Mouse (Mus musculus): ENCODE measurements at regions not wholly inside any gene's neighbourhood (a gene's known extent, or its start where the extent isn't known, plus 50 kb on each side); places are given as distances from the start of the nearest gene placed in this dataset.
"Not testable (repeated sequence)": the region's sequence is repeated elsewhere in the genome, so short reads cannot be mapped to it uniquely, and the experiment has no call there.

DNA sequence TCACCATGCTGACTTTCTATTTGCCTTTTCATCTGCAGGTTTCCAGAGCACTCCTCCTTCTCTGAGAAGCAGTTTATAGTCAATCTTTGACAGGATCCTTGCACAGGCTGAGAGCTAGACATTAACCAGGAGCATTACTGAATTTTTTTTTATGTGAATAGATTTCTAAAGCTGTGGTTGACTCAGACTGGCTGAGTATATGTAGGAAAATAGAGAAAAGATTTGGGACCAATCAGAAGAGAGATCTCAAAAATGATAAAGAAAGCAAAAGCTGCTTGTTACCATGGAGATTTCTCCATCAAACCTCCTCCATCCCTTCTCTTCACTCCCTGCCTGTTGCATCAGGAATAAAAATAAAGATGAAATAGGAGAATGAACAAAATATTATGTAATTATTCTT, 731.2 kb upstream of the Ndn start:
- no peak overlapping the region for H3K4me2 ChIP-seq
- ATAC-seq (replicated peaks; ENCODE audit: low FRiP score), result no peak

DNA sequence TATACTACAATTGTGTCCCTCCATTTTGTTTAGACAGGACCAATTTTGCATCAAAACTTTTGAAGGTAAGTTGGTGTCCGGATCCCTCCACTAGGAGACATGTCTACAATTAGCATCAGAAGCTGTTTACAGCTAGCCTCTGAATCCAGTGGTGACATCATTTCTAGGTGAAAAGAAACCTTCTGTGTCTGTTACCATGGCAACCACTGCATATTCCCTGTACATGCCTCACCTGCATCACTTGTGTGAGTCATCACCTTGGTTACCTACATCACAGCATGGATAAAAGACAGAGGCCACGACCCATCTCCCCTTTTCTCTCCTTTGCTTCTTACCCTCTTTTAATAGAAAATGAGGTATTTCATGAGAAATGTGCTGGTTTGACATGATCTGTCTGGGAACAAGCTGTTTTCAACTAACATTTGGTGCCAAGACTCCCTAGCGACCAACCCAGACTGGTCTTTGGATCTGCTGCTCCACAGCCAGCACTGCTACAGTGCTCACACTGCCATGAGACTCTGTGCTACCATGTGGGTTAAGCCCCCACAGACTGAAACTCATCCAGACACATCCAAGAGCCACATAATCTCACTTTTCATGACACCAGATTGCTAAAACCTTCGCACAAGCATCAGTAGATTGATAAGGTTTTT, 701.4 kb upstream of the Ndn start:
- peaks cover 7% of the 10 kb centered on the region for H3K9me3 ChIP-seq (replicated peaks)
- H3K27ac ChIP-seq, result no peak overlapping the region
- no peaks in the 10 kb centered on the region for H3K36me3 ChIP-seq
- H3K4me1 ChIP-seq, result no peaks in the 10 kb centered on the region
- H3K27me3 ChIP-seq, result no peaks in the 10 kb centered on the region
- H3K4me2 ChIP-seq, result no peak overlapping the region
- 80% methylated on average over 4 of the region's 4 CpGs for WGBS
- H3K4me3 ChIP-seq (replicated peaks), result no peak overlapping the region
- ATAC-seq (replicated peaks; ENCODE audit: low FRiP score), result no peak
- no peak overlapping the region for H3K9ac ChIP-seq

More for the DNA sequence above, 731.2 kb upstream of the Ndn start:
- Histone ChIP-seq H3K27ac (no peak overlapping the region), H3K4me1 (no peaks in the 10 kb centered on the region), H3K9ac (no peak overlapping the region), H3K4me3 (replicated peaks) (no peak overlapping the region), H3K27me3 (no peaks in the 10 kb centered on the region), H3K9me3 (replicated peaks) (no peaks in the 10 kb centered on the region), H3K36me3 (no peaks in the 10 kb centered on the region)

DNA sequence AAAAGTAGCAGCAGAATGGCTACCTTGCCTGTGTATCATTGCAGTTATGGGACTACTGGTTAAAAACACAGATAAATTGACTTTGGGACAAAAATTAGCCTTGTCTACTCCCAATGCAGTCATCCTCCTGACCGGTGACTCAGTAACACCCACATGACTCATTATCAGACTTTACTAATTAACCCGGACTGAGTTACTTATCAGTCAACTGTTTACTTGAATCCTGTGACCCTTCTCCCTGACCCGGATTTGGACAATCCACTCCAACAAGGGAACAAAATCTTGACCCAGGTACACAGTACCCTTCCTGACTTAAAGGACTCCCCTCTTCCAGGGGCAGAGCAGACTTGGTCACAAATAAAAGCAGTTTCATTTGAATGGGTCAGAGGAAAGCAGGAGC, 688.3 kb upstream of the Ndn start:
- H3K36me3 ChIP-seq, result no peaks in the 10 kb centered on the region
- H3K9ac ChIP-seq, result no peak overlapping the region
- H3K4me2 ChIP-seq, result no peak overlapping the region
- H3K4me3 ChIP-seq (replicated peaks), result no peak overlapping the region
- WGBS, result 87% methylated on average over 3 of the region's 3 CpGs
- no peaks in the 10 kb centered on the region for H3K4me1 ChIP-seq
- H3K9me3 ChIP-seq (replicated peaks), result peaks cover 4% of the 10 kb centered on the region; the same call in 1 of the 2 replicates
- H3K27me3 ChIP-seq, result no peaks in the 10 kb centered on the region
- no peak for ATAC-seq (replicated peaks; ENCODE audit: low FRiP score)
- no peak overlapping the region for H3K27ac ChIP-seq

DNA sequence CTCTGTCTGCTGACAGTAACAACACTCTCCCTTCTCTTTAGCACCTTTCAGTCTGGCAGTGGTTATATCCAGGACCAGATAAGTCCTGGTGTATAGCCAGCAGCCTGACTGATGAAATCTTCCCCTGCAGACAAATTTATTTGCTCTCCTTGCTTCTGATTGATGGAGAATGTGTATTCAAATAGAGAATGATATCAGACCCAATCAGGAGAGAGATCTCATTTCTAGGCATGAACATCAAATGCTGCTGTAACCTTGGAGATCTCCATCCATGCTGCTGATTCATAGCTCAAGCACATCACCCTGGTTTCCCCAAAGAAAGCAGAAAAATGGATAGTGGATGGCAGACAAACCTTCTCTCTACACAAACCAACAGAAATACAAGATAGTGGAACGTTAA, 663.3 kb upstream of the Ndn start:
- Histone ChIP-seq H3K27ac (no peak overlapping the region), H3K27me3 (no peaks in the 10 kb centered on the region), H3K36me3 (no peaks in the 10 kb centered on the region), H3K4me1 (no peaks in the 10 kb centered on the region), H3K4me3 (replicated peaks) (no peak overlapping the region), H3K4me2 (no peak overlapping the region), H3K9me3 (replicated peaks) (no peaks in the 10 kb centered on the region), H3K9ac (no peak overlapping the region)
- 65% methylated on average over 1 of the region's 1 CpGs for WGBS
- no peak for ATAC-seq (replicated peaks; ENCODE audit: low FRiP score)

DNA sequence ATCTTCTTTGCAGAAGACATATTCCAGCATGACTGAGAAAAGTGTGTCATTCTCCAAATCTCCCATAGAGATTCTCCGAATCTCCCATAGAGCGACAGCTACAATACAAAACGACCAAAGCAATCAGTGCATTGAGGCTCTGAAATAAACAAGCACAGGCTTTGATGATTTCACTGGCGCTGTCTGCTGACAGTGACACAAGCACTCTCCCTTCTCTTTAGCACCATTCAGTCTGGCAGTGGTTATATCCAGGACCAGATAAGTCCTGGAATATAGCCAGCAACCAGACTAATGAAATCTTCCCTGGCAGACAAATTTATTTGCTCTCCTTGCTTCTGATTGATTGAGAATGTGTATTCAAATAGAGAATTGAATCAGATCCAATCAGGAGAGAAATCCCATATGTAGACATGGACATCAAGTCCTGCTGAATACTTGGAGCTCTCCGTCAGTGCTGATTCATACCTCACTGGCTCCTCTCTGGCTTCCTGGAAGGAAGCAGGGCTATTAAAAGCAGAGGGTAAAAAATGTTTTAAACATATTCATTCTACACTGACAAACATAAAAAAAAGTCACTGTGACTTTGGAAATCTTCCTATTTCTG, 661.2 kb upstream of the Ndn start:
- Histone ChIP-seq H3K4me2 (no peak overlapping the region), H3K4me1 (no peaks in the 10 kb centered on the region), H3K9ac (no peak overlapping the region), H3K27me3 (no peaks in the 10 kb centered on the region), H3K4me3 (replicated peaks) (no peak overlapping the region), H3K27ac (no peak overlapping the region), H3K9me3 (replicated peaks) (no peaks in the 10 kb centered on the region), H3K36me3 (no peaks in the 10 kb centered on the region)
- ATAC-seq (replicated peaks; ENCODE audit: low FRiP score), result no peak
- WGBS, result 65% methylated on average over 5 of the region's 5 CpGs

DNA sequence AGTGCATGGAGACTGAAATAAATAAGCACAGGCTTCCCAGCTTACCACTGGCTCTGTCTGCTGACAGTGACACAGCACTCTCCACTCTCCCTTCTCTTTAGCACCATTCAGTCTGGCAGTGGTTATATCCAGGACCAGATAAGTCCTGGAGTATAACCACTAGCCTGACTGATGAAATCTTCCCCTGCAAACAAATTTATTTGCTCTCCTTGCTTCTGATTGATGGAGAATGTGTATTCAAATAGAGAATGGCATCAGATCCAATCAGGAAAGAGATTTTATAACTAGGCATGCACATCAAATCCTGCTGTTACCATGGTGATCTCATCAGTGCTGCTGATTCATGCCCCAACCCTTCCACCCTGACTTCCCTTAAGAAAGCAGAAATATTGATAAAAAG, 620.2 kb upstream of the Ndn start:
- Histone ChIP-seq H3K4me3 (replicated peaks) (no peak overlapping the region), H3K36me3 (no peaks in the 10 kb centered on the region), H3K4me1 (no peaks in the 10 kb centered on the region), H3K27ac (no peak overlapping the region), H3K27me3 (no peaks in the 10 kb centered on the region), H3K9me3 (replicated peaks) (no peaks in the 10 kb centered on the region), H3K9ac (no peak overlapping the region), H3K4me2 (no peak overlapping the region)
- no peak for ATAC-seq (replicated peaks; ENCODE audit: low FRiP score)

DNA sequence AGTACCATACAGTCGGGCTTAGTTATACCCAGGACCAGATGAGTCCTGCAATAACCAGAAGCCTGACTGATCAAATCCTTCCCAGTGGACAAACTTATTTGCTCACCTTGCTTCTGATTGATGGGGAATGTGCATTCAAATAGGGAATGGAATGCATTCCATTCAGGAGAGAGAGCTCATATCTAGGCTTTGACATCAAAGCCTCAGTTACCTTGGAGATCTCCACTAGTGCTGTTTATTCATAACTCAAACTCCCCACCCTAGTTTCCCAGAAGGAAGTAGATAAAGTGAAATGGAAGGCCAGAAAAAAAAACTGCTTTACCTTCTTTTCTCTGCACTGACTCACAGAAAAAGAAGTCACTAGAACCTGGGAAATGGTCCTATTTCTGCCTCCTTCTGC, 608.9 kb upstream of the Ndn start:
- Histone ChIP-seq H3K27ac (no peak overlapping the region), H3K36me3 (no peaks in the 10 kb centered on the region), H3K9ac (no peak overlapping the region), H3K4me2 (no peak overlapping the region), H3K4me3 (replicated peaks) (no peak overlapping the region), H3K27me3 (no peaks in the 10 kb centered on the region), H3K4me1 (no peaks in the 10 kb centered on the region), H3K9me3 (replicated peaks) (no peaks in the 10 kb centered on the region)
- ATAC-seq (replicated peaks; ENCODE audit: low FRiP score), result no peak
- WGBS, result 66% methylated on average over 1 of the region's 1 CpGs

DNA sequence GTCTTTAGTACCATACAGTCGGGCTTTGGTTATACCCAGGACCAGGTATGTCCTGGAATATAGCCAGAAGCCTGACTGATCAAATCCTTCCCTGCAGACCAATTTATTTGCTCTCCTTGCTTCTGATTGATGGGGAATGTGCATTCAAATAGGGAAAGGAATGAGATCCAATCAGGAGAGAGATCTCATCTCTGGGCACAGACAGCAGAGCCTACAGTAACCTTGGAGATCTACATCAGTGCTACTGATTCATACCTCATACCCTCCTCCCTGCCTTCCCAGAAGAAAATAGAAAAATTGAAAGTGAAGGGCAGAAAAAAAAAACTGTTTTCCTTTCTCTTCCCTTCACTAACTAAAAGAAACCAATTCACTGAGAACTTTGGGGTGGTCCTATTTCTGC, 607.0 kb upstream of the Ndn start:
- not testable (repeated sequence) for H3K4me3 ChIP-seq (replicated peaks); ATAC-seq (replicated peaks; ENCODE audit: low FRiP score); H3K27ac ChIP-seq; H3K4me2 ChIP-seq; H3K4me1 ChIP-seq; H3K27me3 ChIP-seq; H3K36me3 ChIP-seq; H3K9me3 ChIP-seq (replicated peaks); H3K9ac ChIP-seq
- WGBS, result no CpG with 5 or more reads among the region's 1 CpGs

DNA sequence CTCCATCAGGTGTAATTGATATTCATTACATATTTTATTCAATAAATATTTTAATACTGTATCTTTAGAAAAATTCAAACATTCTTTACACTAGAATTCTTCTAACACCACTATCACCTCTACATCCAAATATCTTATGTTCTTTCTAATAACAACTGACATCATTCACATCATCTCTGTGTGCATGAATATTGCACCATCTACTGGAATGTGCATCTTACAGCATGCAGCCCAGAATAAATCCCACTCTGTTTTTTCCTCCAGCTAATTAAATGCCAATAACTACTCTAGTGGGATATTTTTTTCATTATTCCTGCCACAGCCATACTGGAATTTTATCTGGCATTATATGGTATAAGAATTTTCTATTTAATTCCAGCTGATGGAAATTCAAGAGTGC, 576.5 kb upstream of the Ndn start:
- H3K9me3 ChIP-seq (replicated peaks), result no peaks in the 10 kb centered on the region
- no peak overlapping the region for H3K4me2 ChIP-seq
- no peaks in the 10 kb centered on the region for H3K27me3 ChIP-seq
- H3K36me3 ChIP-seq, result no peaks in the 10 kb centered on the region
- no peaks in the 10 kb centered on the region for H3K4me1 ChIP-seq
- H3K9ac ChIP-seq, result no peak overlapping the region
- no peak overlapping the region for H3K4me3 ChIP-seq (replicated peaks)
- no peak overlapping the region for H3K27ac ChIP-seq
- no peak for ATAC-seq (replicated peaks; ENCODE audit: low FRiP score)

DNA sequence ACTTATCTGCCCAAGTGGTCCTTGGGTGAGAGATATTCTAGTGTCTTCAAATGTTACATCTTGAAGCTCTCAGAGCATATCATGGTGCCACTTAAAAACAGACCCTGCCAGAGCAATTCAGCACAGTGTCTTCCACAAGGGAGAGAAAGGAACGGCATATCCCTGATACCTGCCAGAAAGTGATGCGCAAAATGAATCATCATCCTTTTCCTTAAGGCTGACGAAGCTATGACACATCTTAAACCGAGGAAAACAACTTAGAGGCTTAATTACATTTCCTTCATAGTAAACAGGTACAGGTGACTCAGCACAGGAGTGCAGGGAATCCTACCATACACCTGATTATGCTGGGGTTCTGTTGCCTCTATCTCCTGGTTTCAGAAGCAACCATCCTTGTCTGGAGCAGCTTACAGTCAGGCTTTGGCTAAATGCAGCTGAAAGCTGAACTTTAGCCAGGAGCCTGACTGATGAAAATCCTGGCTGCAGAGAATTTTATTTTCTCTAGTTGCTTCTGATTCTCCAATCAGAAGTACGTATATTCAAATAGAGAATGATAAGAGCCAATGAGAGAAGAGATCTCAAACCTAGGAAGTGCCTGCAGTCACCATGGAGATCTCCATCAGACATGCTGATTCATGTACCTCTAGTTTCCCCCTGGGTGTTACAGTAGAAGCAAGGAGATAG, 556.1 kb upstream of the Ndn start:
- no peak overlapping the region for H3K27ac ChIP-seq
- ATAC-seq (replicated peaks; ENCODE audit: low FRiP score), result no peak
- H3K4me3 ChIP-seq (replicated peaks), result no peak overlapping the region
- no peaks in the 10 kb centered on the region for H3K4me1 ChIP-seq
- no peak overlapping the region for H3K9ac ChIP-seq
- H3K36me3 ChIP-seq, result no peaks in the 10 kb centered on the region
- H3K9me3 ChIP-seq (replicated peaks), result 0 out of 2 replicates have a peak, but pooled peaks cover 3% of the 10 kb centered on the region
- H3K27me3 ChIP-seq, result no peaks in the 10 kb centered on the region
- WGBS, result 81% methylated on average over 5 of the region's 5 CpGs
- no peak overlapping the region for H3K4me2 ChIP-seq

DNA sequence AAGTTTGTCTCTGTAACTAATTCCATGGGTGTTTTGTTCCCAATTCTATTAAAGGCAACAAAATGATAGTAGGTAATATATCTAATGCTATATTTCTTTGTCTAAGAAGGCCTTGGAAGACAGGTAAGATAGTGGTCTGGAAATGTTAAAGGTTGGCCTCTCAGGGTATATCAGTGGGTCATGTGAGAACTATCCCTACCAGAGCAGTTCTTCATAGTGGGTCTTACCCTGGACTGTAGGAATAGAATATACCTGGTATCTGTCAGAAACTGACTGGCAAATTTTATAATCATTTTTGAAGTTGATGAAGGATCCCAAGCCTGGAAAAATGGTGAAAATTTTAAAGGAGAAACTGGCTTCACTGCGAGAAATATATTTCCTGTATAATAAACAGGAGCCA, 509.5 kb upstream of the Ndn start:
- H3K27me3 ChIP-seq, result no peaks in the 10 kb centered on the region
- no peak overlapping the region for H3K9ac ChIP-seq
- no peaks in the 10 kb centered on the region for H3K4me1 ChIP-seq
- no peak overlapping the region for H3K4me2 ChIP-seq
- no peak for ATAC-seq (replicated peaks; ENCODE audit: low FRiP score)
- H3K27ac ChIP-seq, result no peak overlapping the region
- H3K9me3 ChIP-seq (replicated peaks), result no peaks in the 10 kb centered on the region
- 79% methylated on average over 1 of the region's 1 CpGs for WGBS
- no peak overlapping the region for H3K4me3 ChIP-seq (replicated peaks)
- no peaks in the 10 kb centered on the region for H3K36me3 ChIP-seq

DNA sequence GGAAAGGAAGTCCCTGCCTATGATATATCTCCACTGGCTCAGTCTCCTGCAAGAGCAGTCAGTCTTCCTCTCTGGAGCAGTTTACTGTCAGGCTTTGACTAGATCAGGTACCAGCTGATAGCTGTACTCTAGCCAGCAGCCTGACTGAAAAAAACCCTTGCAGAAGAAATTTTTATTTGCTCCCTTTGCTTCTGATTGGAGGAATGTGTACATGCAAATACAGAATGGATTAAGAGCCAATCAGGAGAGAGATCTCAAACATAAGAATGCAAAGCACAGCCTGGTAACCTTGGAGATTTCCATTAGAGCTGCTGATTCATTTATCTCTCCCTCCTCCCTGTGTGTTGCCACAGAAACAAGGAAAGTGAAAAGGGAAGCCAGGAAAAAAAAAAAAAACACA, 509.1 kb upstream of the Ndn start:
- H3K27me3 ChIP-seq, result no peaks in the 10 kb centered on the region
- H3K36me3 ChIP-seq, result no peaks in the 10 kb centered on the region
- H3K4me2 ChIP-seq, result no peak overlapping the region
- H3K4me1 ChIP-seq, result no peaks in the 10 kb centered on the region
- H3K9me3 ChIP-seq (replicated peaks), result no peaks in the 10 kb centered on the region
- no peak overlapping the region for H3K27ac ChIP-seq
- no peak overlapping the region for H3K9ac ChIP-seq
- ATAC-seq (replicated peaks; ENCODE audit: low FRiP score), result peak; percentile 80
- no peak overlapping the region for H3K4me3 ChIP-seq (replicated peaks)

DNA sequence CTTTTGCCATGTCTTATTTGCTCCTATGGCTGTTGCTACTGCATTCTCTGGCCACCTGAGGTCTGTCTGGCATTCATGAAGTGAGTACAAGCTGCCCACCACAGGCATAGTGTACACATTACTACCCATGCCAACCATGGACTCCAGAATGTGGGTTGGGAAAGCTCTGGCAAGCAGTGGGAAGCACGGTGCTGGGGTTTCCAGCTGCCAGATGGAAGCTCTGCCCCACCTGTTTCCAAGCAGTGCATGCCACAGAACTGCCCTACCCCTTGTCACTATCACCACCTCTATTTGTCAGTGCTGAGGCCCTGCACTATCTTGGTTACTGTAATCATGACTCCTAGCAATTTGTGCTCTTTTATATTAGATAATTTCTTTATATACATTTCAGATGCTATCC, 494.4 kb upstream of the Ndn start:
- Histone ChIP-seq H3K4me2 (no peak overlapping the region), H3K9ac (no peak overlapping the region), H3K36me3 (no peaks in the 10 kb centered on the region), H3K4me1 (no peaks in the 10 kb centered on the region), H3K4me3 (replicated peaks) (no peak overlapping the region), H3K9me3 (replicated peaks) (no peaks in the 10 kb centered on the region), H3K27me3 (no peaks in the 10 kb centered on the region), H3K27ac (no peak overlapping the region)
- WGBS, result 78% methylated on average over 1 of the region's 1 CpGs
- ATAC-seq (replicated peaks; ENCODE audit: low FRiP score), result no peak

Measured in kidney, embryonic 15.5 days (tissue).